Mouse (Mus musculus) CH12F3 (cell line): ENCODE results near the gene Sqstm1.
"Not testable (repeated sequence)": the region's sequence is repeated elsewhere in the genome, so short reads cannot be mapped to it uniquely, and the experiment has no call there.

Experiments
- in situ Hi-C: fragments of 300-500 bp; cut with MboI; formaldehyde crosslinking; loops from 2 replicates; pipeline ENCODE4 v1.14.3; 2020; ENCODE audit warnings: low sequenced_read_pairs

The Sqstm1 gene

GRCm38 (mm10) chr11:50178532-50179488, 31.8 kb downstream of the Sqstm1 start:
- in situ Hi-C loops: no loop called here

GRCm38 (mm10) chr11:50177111-50177510, 33.5 kb downstream of the Sqstm1 start:
- in situ Hi-C loops: no loop called here

- in situ Hi-C loops: no loop called here
These were observed 34.3 kb downstream of the Sqstm1 start for GRCm38 (mm10) chr11:50176351-50176750.

GRCm38 (mm10) chr11:50174730-50175187, 35.9 kb downstream of the Sqstm1 start:
- in situ Hi-C loops: no loop called here

- in situ Hi-C loops: not testable (repeated sequence)
These were observed 36.4 kb downstream of the Sqstm1 start, which contains the start of gene Mrnip for GRCm38 (mm10) chr11:50174111-50174729. Mrnip (plus strand) TSS chr11:50174444.

- in situ Hi-C loops: no loop called here
These were observed 42.3 kb downstream of the Sqstm1 start for GRCm38 (mm10) chr11:50168352-50168751.

- in situ Hi-C loops: no loop called here
These were observed 48.1 kb downstream of the Sqstm1 start for GRCm38 (mm10) chr11:50162338-50163050.

- in situ Hi-C loops: no loop called here
These were observed 48.9 kb downstream of the Sqstm1 start for GRCm38 (mm10) chr11:50161578-50162304.

GRCm38 (mm10) chr11:50159347-50159746, 51.3 kb downstream of the Sqstm1 start:
- in situ Hi-C loops: no loop called here

- in situ Hi-C loops: no loop called here
These were observed 52.3 kb downstream of the Sqstm1 start for GRCm38 (mm10) chr11:50158346-50158745.

- in situ Hi-C loops: no loop called here
These were observed 53.8 kb downstream of the Sqstm1 start for GRCm38 (mm10) chr11:50156725-50157258.

GRCm38 (mm10) chr11:50155785-50156184, 54.8 kb downstream of the Sqstm1 start:
- in situ Hi-C loops: no loop called here

- in situ Hi-C loops: no loop called here
These were observed 55.7 kb downstream of the Sqstm1 start for GRCm38 (mm10) chr11:50154777-50155520.

- in situ Hi-C loops: no loop called here
These were observed 56.5 kb downstream of the Sqstm1 start for GRCm38 (mm10) chr11:50154166-50154565.

- in situ Hi-C loops: no loop called here
These were observed 59.3 kb downstream of the Sqstm1 start for GRCm38 (mm10) chr11:50151374-50151773.

GRCm38 (mm10) chr11:50149603-50150150, 61.0 kb downstream of the Sqstm1 start:
- in situ Hi-C loops: no loop called here
